Mouse (Mus musculus): ENCODE data around the gene S100pbp. TPM values are rescaled to one million over a fixed set of nuclear protein-coding genes. Genes with fewer than 3 reads are reported as not detected.

S100pbp gene
- total RNA-seq (2023): 40.3 to 46.4 TPM (median 44.2 TPM) in 4 replicates

DNA sequence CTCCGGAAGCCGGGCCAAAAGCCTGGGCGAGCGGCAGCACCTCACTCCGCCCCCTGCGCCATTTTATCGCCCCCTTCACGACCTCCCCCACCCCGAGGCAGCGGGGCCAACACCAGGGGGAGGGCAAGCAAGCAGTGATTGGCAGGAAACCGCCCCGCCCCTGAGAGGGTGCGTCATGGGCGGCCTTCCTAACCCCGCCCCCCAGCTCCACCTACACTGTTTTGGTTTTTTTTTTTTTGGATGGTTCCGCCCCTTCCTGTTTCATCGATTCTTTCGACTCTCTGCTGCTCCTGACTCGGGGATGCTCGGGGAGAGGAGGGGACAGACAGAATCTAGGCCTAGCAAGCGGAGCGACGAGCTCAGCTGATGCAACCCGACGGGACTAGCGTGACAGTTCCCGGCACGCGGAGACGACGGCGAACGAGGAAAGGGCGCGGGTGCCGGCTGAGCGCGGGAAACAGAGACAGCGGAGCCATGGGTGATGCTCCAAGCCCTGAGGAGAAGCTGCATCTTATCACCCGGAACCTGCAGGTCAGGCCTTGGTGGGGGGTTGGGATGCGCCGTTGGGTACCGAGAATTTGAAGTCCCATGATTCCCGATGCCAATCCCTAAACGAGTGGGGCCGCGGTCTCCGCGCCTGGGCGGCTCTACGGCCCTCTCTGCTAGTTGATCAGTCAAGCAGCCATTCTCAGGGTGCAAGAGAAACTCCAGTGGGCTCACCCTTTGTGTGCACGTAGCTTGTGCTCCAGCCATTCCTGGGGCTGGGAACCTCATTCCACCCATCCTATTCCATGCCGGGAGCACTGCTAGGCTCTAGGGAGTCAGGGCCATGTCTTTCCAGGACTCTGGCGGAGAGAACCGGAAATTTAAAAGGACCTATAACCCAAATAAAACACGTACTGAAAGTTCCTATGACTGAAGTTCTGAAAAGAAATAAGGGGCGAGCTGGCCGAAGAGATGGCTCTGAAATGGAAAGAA, at the start of gene S100pbp, which contains the start of gene Yars:
Gene S100pbp (minus strand): TSS at position 186 of the 978 bp plus-strand sequence.
Gene Yars (plus strand): TSS at position 219 of the 978 bp plus-strand sequence.

DNA sequence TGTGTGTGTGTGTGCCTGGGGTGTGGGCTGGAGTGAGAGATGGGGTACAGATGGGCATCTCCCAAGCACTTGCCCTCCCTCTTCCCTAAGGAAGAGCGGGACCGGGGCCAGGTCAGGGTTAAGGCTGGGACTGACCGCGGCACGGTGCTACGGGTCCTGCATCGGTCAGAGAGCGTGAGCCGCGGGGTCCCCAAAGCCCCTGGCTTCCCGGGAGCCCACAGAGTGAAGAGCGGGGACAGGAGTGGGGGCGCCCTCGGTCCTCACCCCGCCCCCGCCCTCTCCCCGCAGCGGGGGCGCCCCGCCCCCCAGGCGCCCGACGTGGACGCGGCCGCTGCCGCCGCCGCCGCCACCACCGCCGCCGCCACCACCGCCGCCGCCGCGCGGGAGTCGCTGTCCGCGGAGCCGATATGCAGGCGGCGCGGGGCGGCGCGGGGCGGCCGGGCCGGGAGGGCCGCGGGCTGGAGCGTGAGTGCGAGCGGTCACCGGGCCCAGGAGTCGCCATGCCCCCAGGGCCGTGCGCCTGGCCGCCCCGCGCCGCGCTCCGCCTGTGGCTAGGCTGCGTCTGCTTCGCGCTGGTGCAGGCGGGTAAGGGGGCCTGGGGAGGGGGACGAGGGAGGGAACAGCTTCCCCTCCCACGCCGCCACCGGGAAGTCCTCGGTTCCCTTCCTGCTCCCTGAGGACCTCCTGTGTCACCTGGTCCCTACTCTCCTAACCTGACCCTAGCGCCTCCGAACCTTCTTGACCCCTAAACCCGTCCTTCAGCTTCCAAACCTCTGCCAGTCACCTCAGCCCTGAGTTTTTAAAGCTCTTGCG, 52.7 kb downstream of the S100pbp start, which contains the start of gene Fndc5:
Gene Fndc5 (plus strand): TSS at position 421 of the 813 bp plus-strand sequence.

DNA sequence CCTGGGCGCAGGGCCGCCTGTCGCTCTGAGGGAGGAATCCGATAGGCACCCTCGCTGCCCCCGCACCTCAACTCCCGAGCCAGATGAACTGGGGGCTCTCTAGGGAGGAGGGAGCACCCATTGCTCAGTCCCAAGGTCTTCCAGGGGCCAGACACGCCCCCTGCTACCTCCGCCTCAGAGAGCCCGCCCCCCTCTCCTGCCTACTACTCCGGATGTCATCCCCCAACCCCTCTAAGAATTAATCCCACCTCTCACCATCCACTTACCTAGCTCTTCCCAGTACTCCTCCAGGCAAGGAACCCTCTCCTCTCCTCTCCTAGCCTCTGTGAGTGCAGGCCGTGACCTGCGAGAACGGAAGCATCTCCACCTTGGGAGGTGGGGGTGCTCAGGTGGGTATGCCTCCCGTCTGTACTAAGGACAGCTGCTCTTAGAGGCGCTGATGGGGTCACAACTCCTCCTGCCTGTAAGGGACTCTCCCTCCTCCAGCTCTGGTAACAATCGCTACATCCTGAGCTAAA, 67.9 kb downstream of the S100pbp start, which contains the start of gene Hpca:
Gene Hpca (minus strand): TSS at position 468 of the 518 bp plus-strand sequence.

DNA sequence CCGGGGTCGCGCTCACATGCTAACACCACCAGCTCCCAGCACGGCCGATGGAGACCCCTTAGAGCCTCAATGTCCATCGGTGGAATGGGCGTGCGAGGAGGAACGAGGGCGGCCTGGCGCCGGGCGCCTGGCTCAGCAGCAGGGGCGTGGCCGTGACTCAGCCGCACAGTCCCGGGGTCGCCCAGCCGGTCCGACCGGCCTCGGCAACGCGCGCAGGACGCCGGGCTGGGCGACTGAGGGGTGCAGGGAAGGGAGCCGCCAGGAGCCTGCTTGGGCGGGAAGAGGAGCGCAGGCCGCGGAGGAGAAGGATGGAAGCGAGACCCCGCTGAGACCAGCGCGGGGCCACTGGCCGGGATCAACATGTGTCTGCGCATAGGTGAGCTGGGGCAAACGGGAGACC, 84.2 kb downstream of the S100pbp start, which contains the start of gene Tmem54:
Gene Tmem54 (plus strand): TSS at position 193 of the 400 bp plus-strand sequence.

Other genes with a start within 250 kb of the S100pbp start
- 0.91 to 1.5 TPM in 2 of 4 replicates, not detected in the others for gene Azin2, start 227.3 kb downstream of the S100pbp start, total RNA-seq (2023)
- 66.2 to 72.5 TPM (median 69.5 TPM) in 4 replicates for gene Ak2, start 197.8 kb downstream of the S100pbp start, total RNA-seq (2023)
- gene Rnf19b, start 131.5 kb downstream of the S100pbp start, total RNA-seq (2023): 175 to 191 TPM (median 180 TPM) in 4 replicates
- gene Tmem54, start 84.2 kb downstream of the S100pbp start, total RNA-seq (2023): not detected in 4 replicates
- not detected in 4 replicates for gene Hpca, start 67.7 kb downstream of the S100pbp start, total RNA-seq (2023)
- gene Fndc5, start 52.7 kb downstream of the S100pbp start, total RNA-seq (2023): 0.43 TPM in 1 of 4 replicates, not detected in the others
- 39.2 to 53.9 TPM (median 51.7 TPM) in 4 replicates for gene Yars, start within 50 bp of the S100pbp start, total RNA-seq (2023)
- gene C77080, start 71.7 kb upstream of the S100pbp start, total RNA-seq (2023): 0.12 to 0.26 TPM (median 0.12 TPM) in 3 of 4 replicates, not detected in the other
- not detected in 4 replicates for gene Sync, start 97.9 kb upstream of the S100pbp start, total RNA-seq (2023)
- 144 to 162 TPM (median 150 TPM) in 4 replicates for gene Rbbp4, start 145.6 kb upstream of the S100pbp start, total RNA-seq (2023)
- 31.2 to 38.2 TPM (median 36.8 TPM) in 4 replicates for gene Zbtb8os, start 146.0 kb upstream of the S100pbp start, total RNA-seq (2023)
- gene Zbtb8a, start 188.4 kb upstream of the S100pbp start, total RNA-seq (2023): 2.2 to 4.1 TPM (median 3.4 TPM) in 4 replicates